Mouse (Mus musculus): ENCODE measurements around the gene 1190007I07Rik. TPM values are rescaled to one million over a fixed set of nuclear protein-coding genes. Genes with fewer than 3 reads are reported as not detected.

1190007I07Rik gene
- polyA plus RNA-seq, 1 experiment from 2014 or later, result 39.8 TPM

DNA sequence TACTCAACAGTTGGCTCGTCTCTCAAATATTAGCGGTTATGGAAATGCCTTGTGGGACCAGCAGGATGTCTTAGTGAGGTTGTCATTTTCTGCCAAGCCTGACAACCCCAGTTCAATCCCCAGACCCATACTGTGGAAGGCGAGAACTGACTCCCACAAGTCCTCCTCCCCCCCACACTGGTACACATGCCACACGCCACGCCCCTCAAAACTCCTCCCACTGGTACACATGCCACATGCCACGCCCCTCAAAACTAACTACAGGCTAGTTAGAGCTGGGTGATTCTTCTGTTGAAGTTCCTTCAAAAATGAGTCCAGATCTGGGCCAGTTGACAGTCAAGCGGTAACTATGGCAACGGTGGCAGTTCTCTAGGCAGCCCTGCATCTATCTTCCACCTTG is 23.1 kb upstream of the 1190007I07Rik start:
- Histone ChIP-seq H3K4me1 (replicated peaks; ENCODE audit: control insufficient read depth, insufficient read depth, low read length) (no peaks in the 10 kb centered on the region), H3K4me2 (replicated peaks; ENCODE audit: low read depth) (no peak overlapping the region), H3K9ac (ENCODE audit: low read depth, low read length) (no peak overlapping the region), H3K36me3 (ENCODE audit: control insufficient read depth, insufficient read depth) (peaks cover 66% of the 10 kb centered on the region), H3K9me3 (ENCODE audit: control insufficient read depth) (no peaks in the 10 kb centered on the region), H3K27ac (ENCODE audit: low read depth, low read length) (no peak overlapping the region), H3K27me3 (replicated peaks; ENCODE audit: control insufficient read depth, insufficient read depth, low read length) (no peaks in the 10 kb centered on the region), H3K4me3 (ENCODE audit: low read depth, low read length) (no peak overlapping the region)
- no peak for TF ChIP-seq CTCF (IDR thresholded peaks at IDR 0.05; ENCODE audit: low read depth)
- ATAC-seq, result no peak
- 94% methylated on average over 8 of the region's 8 CpGs for WGBS

DNA sequence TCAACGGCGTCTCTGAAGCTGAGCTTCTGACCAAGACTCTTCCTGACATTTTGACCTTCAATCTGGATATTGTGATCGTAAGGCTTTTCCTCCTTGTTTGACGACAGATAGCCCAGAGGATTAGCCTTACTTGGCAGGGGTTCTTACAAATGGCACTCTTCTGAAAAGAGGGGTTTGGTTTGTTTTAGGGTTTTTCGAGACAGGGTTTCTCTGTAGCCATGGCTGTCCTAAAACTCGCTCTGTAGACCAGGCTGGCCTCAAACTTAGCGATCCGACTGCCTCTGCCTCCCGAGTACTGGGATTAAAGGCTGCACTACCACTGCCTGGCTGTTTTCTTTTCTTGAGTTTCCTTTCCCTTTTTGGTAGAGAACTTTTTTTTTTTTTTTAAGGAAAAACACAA is 18.5 kb upstream of the 1190007I07Rik start:
- H3K36me3 ChIP-seq (ENCODE audit: control insufficient read depth, insufficient read depth), result peaks cover 78% of the 10 kb centered on the region
- no peak overlapping the region for H3K4me3 ChIP-seq (ENCODE audit: low read depth, low read length)
- WGBS, result 94% methylated on average over 9 of the region's 9 CpGs
- no peaks in the 10 kb centered on the region for H3K27me3 ChIP-seq (replicated peaks; ENCODE audit: control insufficient read depth, insufficient read depth, low read length)
- no peaks in the 10 kb centered on the region for H3K9me3 ChIP-seq (ENCODE audit: control insufficient read depth)
- TF ChIP-seq CTCF (IDR thresholded peaks at IDR 0.05; ENCODE audit: low read depth), result no peak
- H3K4me1 ChIP-seq (replicated peaks; ENCODE audit: control insufficient read depth, insufficient read depth, low read length), result no peaks in the 10 kb centered on the region
- ATAC-seq, result no peak
- H3K27ac ChIP-seq (ENCODE audit: low read depth, low read length), result no peak overlapping the region
- H3K4me2 ChIP-seq (replicated peaks; ENCODE audit: low read depth), result no peak overlapping the region
- no peak overlapping the region for H3K9ac ChIP-seq (ENCODE audit: low read depth, low read length)

DNA sequence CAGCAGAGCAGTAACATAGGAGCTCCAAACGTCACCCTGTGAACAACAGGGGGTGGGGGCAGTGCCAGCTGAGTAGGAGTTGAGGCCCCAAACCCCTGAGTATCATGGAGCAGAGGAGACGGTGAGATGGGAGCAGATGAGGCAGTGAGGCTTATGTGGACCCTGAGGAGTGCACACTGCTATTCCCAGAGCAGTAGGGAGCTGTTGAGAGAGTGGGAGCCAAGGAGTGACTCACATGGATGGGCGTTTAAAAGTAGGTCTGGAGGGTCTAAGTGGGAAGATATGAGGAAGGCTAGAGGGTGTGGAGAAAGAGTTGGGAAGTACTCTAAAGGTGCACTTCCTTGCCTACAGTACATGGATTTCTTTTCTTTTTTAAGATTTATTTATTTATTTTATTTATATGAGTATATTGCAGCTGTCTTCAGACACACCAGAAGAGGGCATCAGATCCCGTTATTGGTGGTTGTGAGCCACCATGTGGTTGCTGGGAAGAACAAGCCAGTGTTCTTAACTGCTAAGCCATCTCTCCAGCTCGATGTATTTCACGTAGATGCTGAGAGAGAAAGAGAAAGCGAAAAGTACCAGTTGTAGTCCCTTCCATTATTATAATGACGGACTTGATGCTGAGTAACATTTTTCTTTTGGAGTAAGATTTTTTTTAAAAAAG is 16.1 kb upstream of the 1190007I07Rik start:
- ATAC-seq, result no peak
- no peak for TF ChIP-seq CTCF (IDR thresholded peaks at IDR 0.05; ENCODE audit: low read depth)
- WGBS, result 93% methylated on average over 8 of the region's 8 CpGs
- no peak overlapping the region for H3K9ac ChIP-seq (ENCODE audit: low read depth, low read length)
- no peak overlapping the region for H3K4me2 ChIP-seq (replicated peaks; ENCODE audit: low read depth)
- H3K27ac ChIP-seq (ENCODE audit: low read depth, low read length), result no peak overlapping the region
- H3K9me3 ChIP-seq (ENCODE audit: control insufficient read depth), result no peaks in the 10 kb centered on the region
- H3K27me3 ChIP-seq (replicated peaks; ENCODE audit: control insufficient read depth, insufficient read depth, low read length), result no peaks in the 10 kb centered on the region
- H3K4me3 ChIP-seq (ENCODE audit: low read depth, low read length), result no peak overlapping the region
- H3K4me1 ChIP-seq (replicated peaks; ENCODE audit: control insufficient read depth, insufficient read depth, low read length), result no peaks in the 10 kb centered on the region
- peaks cover 58% of the 10 kb centered on the region for H3K36me3 ChIP-seq (ENCODE audit: control insufficient read depth, insufficient read depth)

DNA sequence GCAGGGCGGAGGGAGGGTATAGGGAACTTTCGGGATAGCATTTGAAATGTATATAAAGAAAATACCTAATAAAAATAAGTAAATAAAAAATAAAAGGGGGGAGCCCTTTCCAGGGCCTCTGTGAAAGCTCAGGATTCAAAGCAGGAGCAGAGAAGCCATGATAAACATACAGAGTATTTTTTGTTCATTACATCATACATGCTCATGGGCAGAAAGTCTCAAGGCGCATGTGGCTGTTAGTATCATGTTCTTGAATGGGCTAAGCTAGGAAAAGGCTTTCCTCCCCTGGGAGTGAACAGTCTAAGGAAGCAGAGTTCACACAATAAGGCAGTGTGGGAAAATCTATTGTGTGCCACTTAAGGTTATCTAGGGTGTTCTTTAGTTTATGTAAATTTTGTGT is 13.3 kb upstream of the 1190007I07Rik start:
- Histone ChIP-seq H3K4me3 (ENCODE audit: low read depth, low read length) (no peak overlapping the region), H3K27ac (ENCODE audit: low read depth, low read length) (no peak overlapping the region), H3K4me1 (replicated peaks; ENCODE audit: control insufficient read depth, insufficient read depth, low read length) (no peaks in the 10 kb centered on the region), H3K36me3 (ENCODE audit: control insufficient read depth, insufficient read depth) (peaks cover 33% of the 10 kb centered on the region), H3K27me3 (replicated peaks; ENCODE audit: control insufficient read depth, insufficient read depth, low read length) (no peaks in the 10 kb centered on the region), H3K9me3 (ENCODE audit: control insufficient read depth) (no peaks in the 10 kb centered on the region), H3K4me2 (replicated peaks; ENCODE audit: low read depth) (no peak overlapping the region), H3K9ac (ENCODE audit: low read depth, low read length) (no peak overlapping the region)
- no peak for ATAC-seq
- WGBS, result 95% methylated on average over 3 of the region's 3 CpGs
- no peak for TF ChIP-seq CTCF (IDR thresholded peaks at IDR 0.05; ENCODE audit: low read depth)

DNA sequence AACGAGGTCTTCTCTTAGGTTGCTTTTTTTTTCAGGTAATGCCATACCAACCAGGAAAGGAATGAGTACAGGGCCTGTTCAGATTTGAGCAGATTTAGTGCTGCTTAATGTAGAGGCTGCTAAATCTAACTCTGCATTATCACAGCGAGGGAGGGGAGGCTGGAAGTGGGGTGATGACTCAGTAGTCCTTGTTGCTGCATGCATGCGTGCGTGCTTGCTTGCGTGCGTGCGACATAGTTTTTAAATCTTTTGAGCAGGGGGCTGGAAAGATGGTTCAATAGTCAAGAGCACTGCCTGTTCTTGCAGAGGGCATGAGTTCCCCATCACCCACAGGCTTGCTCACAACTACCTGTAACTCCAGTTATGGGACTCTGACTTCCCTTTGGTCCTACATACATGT is 11.3 kb upstream of the 1190007I07Rik start:
- ATAC-seq, result no peak
- 96% methylated on average over 7 of the region's 7 CpGs for WGBS
- H3K4me1 ChIP-seq (replicated peaks; ENCODE audit: control insufficient read depth, insufficient read depth, low read length), result peaks cover 4% of the 10 kb centered on the region
- H3K27ac ChIP-seq (ENCODE audit: low read depth, low read length), result no peak overlapping the region
- TF ChIP-seq CTCF (IDR thresholded peaks at IDR 0.05; ENCODE audit: low read depth), result no peak
- no peak overlapping the region for H3K4me2 ChIP-seq (replicated peaks; ENCODE audit: low read depth)
- H3K36me3 ChIP-seq (ENCODE audit: control insufficient read depth, insufficient read depth), result peaks cover 15% of the 10 kb centered on the region
- H3K4me3 ChIP-seq (ENCODE audit: low read depth, low read length), result no peak overlapping the region
- no peak overlapping the region for H3K9ac ChIP-seq (ENCODE audit: low read depth, low read length)
- H3K27me3 ChIP-seq (replicated peaks; ENCODE audit: control insufficient read depth, insufficient read depth, low read length), result no peaks in the 10 kb centered on the region
- no peaks in the 10 kb centered on the region for H3K9me3 ChIP-seq (ENCODE audit: control insufficient read depth)

DNA sequence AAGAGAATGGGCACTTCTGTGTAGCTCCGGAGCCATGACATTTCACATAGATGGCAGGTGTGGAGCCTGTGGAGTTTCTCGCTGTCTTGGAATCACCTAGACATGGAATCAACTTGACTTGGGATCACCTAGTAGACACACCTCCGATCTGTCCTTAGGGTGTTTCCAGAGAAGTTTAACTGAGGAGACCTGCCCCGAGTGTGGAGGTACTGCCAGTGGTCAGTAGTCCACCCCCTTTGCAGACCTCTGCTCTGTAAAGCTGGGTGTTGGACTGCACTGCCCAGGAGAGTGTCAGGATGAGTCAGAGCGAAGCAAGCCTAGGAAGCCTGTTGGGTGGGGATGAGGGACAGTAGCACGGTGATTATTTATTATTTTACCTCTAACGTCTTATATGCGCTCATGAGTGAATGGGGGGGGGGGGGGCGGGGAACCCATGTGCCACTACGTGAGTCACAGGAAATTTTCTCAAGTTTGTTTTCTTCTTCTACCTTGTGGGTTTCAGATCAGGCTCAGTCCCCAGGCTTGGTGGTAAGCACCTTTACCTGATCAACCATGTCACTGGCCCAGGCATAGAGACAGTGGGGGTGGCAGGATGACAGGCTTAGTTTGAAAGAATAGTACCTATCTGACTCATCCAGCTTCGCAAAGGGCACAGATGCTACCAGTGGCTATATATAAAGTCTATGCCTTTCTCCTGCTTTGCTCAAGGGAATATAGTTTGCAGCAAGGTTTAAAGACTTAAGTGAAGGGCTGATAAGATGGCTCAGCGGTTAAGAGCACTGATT is 9.7 kb upstream of the 1190007I07Rik start:
- Histone ChIP-seq H3K27me3 (replicated peaks; ENCODE audit: control insufficient read depth, insufficient read depth, low read length) (no peaks in the 10 kb centered on the region), H3K4me1 (replicated peaks; ENCODE audit: control insufficient read depth, insufficient read depth, low read length) (peaks cover 4% of the 10 kb centered on the region), H3K4me3 (ENCODE audit: low read depth, low read length) (no peak overlapping the region), H3K27ac (ENCODE audit: low read depth, low read length) (no peak overlapping the region), H3K36me3 (ENCODE audit: control insufficient read depth, insufficient read depth) (peaks cover 6% of the 10 kb centered on the region), H3K9ac (ENCODE audit: low read depth, low read length) (no peak overlapping the region), H3K9me3 (ENCODE audit: control insufficient read depth) (no peaks in the 10 kb centered on the region), H3K4me2 (replicated peaks; ENCODE audit: low read depth) (no peak overlapping the region)
- WGBS, result 93% methylated on average over 12 of the region's 12 CpGs
- no peak for TF ChIP-seq CTCF (IDR thresholded peaks at IDR 0.05; ENCODE audit: low read depth)
- ATAC-seq, result no peak

All from intestine, postnatal 0 days (tissue).